Mouse (Mus musculus) kidney, postnatal 0 days (tissue): ENCODE data around the gene Ptger4. TPM values are rescaled to one million over a fixed set of nuclear protein-coding genes. Genes with fewer than 3 reads are reported as not detected.

Source experiments
- ATAC-seq: fragments of 200-750 bp; cut with Nextera tagmentation; replicated peaks from 2 replicates; pipeline ENCODE4 v1.8.0; 2017; ENCODE audit warnings: low read depth, moderate number of reproducible peaks, moderate TSS enrichment, moderate library complexity; ENCODE audit not compliant: low FRiP score
- DNase-seq: peaks from one replicate; pipeline ENCODE4 v3.0.0-alpha.2; 2016; ENCODE audit warnings: low spot score
- H3K27ac ChIP-seq: fragments of 300-500 bp; sonication (generic); 2 replicates; pipeline ENCODE4 v1.5.1; 2014; ENCODE audit warnings: mild to moderate bottlenecking
- H3K27me3 ChIP-seq: fragments of 300-500 bp; sonication (generic); 2 replicates; pipeline ENCODE4 v1.6.1; 2014; ENCODE audit warnings: low read length, mixed read lengths; ENCODE audit not compliant: insufficient read depth
- H3K36me3 ChIP-seq: fragments of 300-500 bp; sonication (generic); 2 replicates; pipeline ENCODE4 v1.6.1; 2014; ENCODE audit warnings: low read length, mixed read lengths; ENCODE audit not compliant: insufficient read depth
- H3K4me1 ChIP-seq: fragments of 300-500 bp; sonication (generic); replicated peaks from 2 replicates; pipeline ENCODE4 v1.6.1; 2014; ENCODE audit warnings: antibody characterized with exemption, low read length, mixed read lengths; ENCODE audit not compliant: insufficient read depth
- H3K4me2 ChIP-seq: fragments of 300-500 bp; sonication (generic); 2 replicates; pipeline ENCODE4 v1.6.1; 2014; ENCODE audit warnings: mild to moderate bottlenecking, low read length, moderate library complexity, mixed read lengths
- H3K4me3 ChIP-seq: fragments of 300-500 bp; sonication (generic); replicated peaks from 2 replicates; pipeline ENCODE4 v1.5.1; 2014; ENCODE audit warnings: low read depth, low read length
- H3K9ac ChIP-seq: fragments of 300-500 bp; sonication (generic); 2 replicates; pipeline ENCODE4 v1.6.1; 2014; ENCODE audit warnings: low read depth, low read length
- H3K9me3 ChIP-seq: fragments of 300-500 bp; sonication (generic); replicated peaks from 2 replicates; pipeline ENCODE4 v1.6.1; 2016; ENCODE audit warnings: low read length, inconsistent platforms, mixed read lengths
- CTCF ChIP-seq: IDR thresholded peaks from 2 replicates; pipeline ENCODE4 v1.5.1; 2016; ENCODE audit warnings: antibody characterized with exemption, low read depth, mild to moderate bottlenecking, moderate library complexity
- WGBS: fragments of 180-500 bp; shearing (Covaris S2); extraction: QIAGEN DNeasy Blood & Tissue Kit; methylation state at CpG from one replicate; pipeline ENCODE4 v1.1.7; 2014; 5-methylcytosine and 5-hydroxymethylcytosine counted together
- polyA plus RNA-seq: library from polyadenylated mRNA; unstranded; fragments of >200 nt; fragmentation: Nextera tagmentation; extraction: Ambion mirVana; gene quantifications from 2 replicates; pipeline ENCODE4 v1.2.1, GENCODE M21; 2015

Ptger4 gene
- polyA plus RNA-seq, 1 experiment from 2014 or later, result 4.6 TPM

GRCm38 (mm10) chr15:5195987-5196514, 47.9 kb downstream of the Ptger4 start:
- peak; percentile 51 for DNase-seq
- H3K9me3 ChIP-seq, result no peaks in the 10 kb centered on the region
- TF ChIP-seq CTCF, result no peak
- WGBS, result 42% methylated on average over 4 of the region's 4 CpGs
- H3K27me3 ChIP-seq, result no peaks in the 10 kb centered on the region
- peak overlapping the region; percentile 51; the same call in 1 of the 2 replicates for H3K27ac ChIP-seq
- no peak overlapping the region for H3K4me3 ChIP-seq
- no peaks in the 10 kb centered on the region for H3K4me1 ChIP-seq
- peak; percentile 79 for ATAC-seq
- H3K9ac ChIP-seq, result no peak overlapping the region
- 0 out of 2 replicates have a peak, but pooled peaks cover 3% of the 10 kb centered on the region for H3K36me3 ChIP-seq
- H3K4me2 ChIP-seq, result no peak overlapping the region

- no peak overlapping the region for H3K4me3 ChIP-seq
- TF ChIP-seq CTCF, result no peak
- DNase-seq, result no peak
- WGBS, result 88% methylated on average over 9 of the region's 9 CpGs
- no peak overlapping the region for H3K9ac ChIP-seq
- no peaks in the 10 kb centered on the region for H3K9me3 ChIP-seq
- ATAC-seq, result no peak
- H3K27ac ChIP-seq, result no peak overlapping the region
- H3K36me3 ChIP-seq, result peaks cover 7% of the 10 kb centered on the region
- no peaks in the 10 kb centered on the region for H3K4me1 ChIP-seq
- no peaks in the 10 kb centered on the region for H3K27me3 ChIP-seq
- no peak overlapping the region for H3K4me2 ChIP-seq
These were observed 49.1 kb downstream of the Ptger4 start for GRCm38 (mm10) chr15:5194931-5195330.

GRCm38 (mm10) chr15:5194446-5194845, 49.5 kb downstream of the Ptger4 start:
- H3K27ac ChIP-seq, result no peak overlapping the region
- no peak overlapping the region for H3K9ac ChIP-seq
- H3K36me3 ChIP-seq, result peaks cover 9% of the 10 kb centered on the region
- TF ChIP-seq CTCF, result no peak
- H3K4me1 ChIP-seq, result no peaks in the 10 kb centered on the region
- no peak overlapping the region for H3K4me2 ChIP-seq
- ATAC-seq (no peak), DNase-seq (no peak)
- no peaks in the 10 kb centered on the region for H3K27me3 ChIP-seq
- H3K4me3 ChIP-seq, result no peak overlapping the region
- H3K9me3 ChIP-seq, result no peaks in the 10 kb centered on the region
- 80% methylated on average over 6 of the region's 6 CpGs for WGBS

- no peak overlapping the region for H3K27ac ChIP-seq
- TF ChIP-seq CTCF, result peak; percentile 76
- peaks cover 9% of the 10 kb centered on the region for H3K36me3 ChIP-seq
- no peak overlapping the region for H3K4me3 ChIP-seq
- no peaks in the 10 kb centered on the region for H3K27me3 ChIP-seq
- H3K4me1 ChIP-seq, result no peaks in the 10 kb centered on the region
- 80% methylated on average over 3 of the region's 3 CpGs for WGBS
- H3K9ac ChIP-seq, result no peak overlapping the region
- no peaks in the 10 kb centered on the region for H3K9me3 ChIP-seq
- no peak overlapping the region for H3K4me2 ChIP-seq
- DNase-seq (peak; percentile 23), ATAC-seq (no peak)
These were observed 50.2 kb downstream of the Ptger4 start for GRCm38 (mm10) chr15:5193833-5194232.

GRCm38 (mm10) chr15:5189504-5190093, 54.4 kb downstream of the Ptger4 start:
- Histone ChIP-seq H3K9ac (no peak overlapping the region), H3K4me1 (peaks cover 8% of the 10 kb centered on the region), H3K27ac (no peak overlapping the region), H3K4me3 (no peak overlapping the region), H3K36me3 (peaks cover 9% of the 10 kb centered on the region), H3K27me3 (no peaks in the 10 kb centered on the region), H3K9me3 (no peaks in the 10 kb centered on the region), H3K4me2 (no peak overlapping the region)
- ATAC-seq, result no peak
- DNase-seq, result peak; percentile 28
- peak; percentile 35 for TF ChIP-seq CTCF
- 67% methylated on average over 10 of the region's 10 CpGs for WGBS

- Histone ChIP-seq H3K9ac (no peak overlapping the region), H3K4me2 (no peak overlapping the region), H3K36me3 (peaks cover 9% of the 10 kb centered on the region), H3K9me3 (no peaks in the 10 kb centered on the region), H3K27me3 (no peaks in the 10 kb centered on the region), H3K4me1 (peaks cover 11% of the 10 kb centered on the region), H3K27ac (no peak overlapping the region), H3K4me3 (no peak overlapping the region)
- no peak for TF ChIP-seq CTCF
- no peak for ATAC-seq
- peak; percentile 41 for DNase-seq
- 65% methylated on average over 1 of the region's 1 CpGs for WGBS
These were observed 56.0 kb downstream of the Ptger4 start for GRCm38 (mm10) chr15:5188029-5188428.
